Comparison of ENCODE assay signal across 10 mouse cellular contexts in genomic region chr3:88148354-88148753, GRCm38 (mm10). TPM values are rescaled to one million over a fixed set of nuclear protein-coding genes. Genes with fewer than 3 reads are reported as not detected.
A peak's percentile ranks its signal among the peaks of the same experiment; 100 is the strongest.
DNase-seq lines count a peak whose midpoint lies in the region; ATAC-seq lines count a peak whose summit lies in the region.
"Had no signal": no experiment of that assay in that cellular context is flagged by ENCODE, and none has a peak within 500 bp of the region (broad histone marks: within the 10 kb centered on the region; RNA-seq: fewer than 3 reads in every experiment).

No protein-coding gene starts in this region.

- H3K9ac ChIP-seq in embryonic facial prominence, embryonic 13.5 days: no peak overlapping the region
- H3K9ac ChIP-seq in limb, embryonic 12.5 days (replicated peaks): no peak overlapping the region
- no peak overlapping the region for H3K9ac ChIP-seq in liver, embryonic 12.5 days
- H3K9ac ChIP-seq: lung, embryonic 14.5 days; neural tube, embryonic 12.5 days had no signal

- 0 out of 2 replicates have a peak overlapping the region, but pooled peaks have one; percentile 64 for H3K27ac ChIP-seq in embryonic facial prominence, embryonic 13.5 days
- no peak overlapping the region for H3K27ac ChIP-seq in embryonic facial prominence, embryonic 10.5 days (replicated peaks)
- H3K27ac ChIP-seq in limb, embryonic 12.5 days: peak overlapping the region; percentile 5; the same call in 1 of the 2 replicates
- H3K27ac ChIP-seq in limb, embryonic 10.5 days: no peak overlapping the region
- peak overlapping the region; percentile 62; the same call in 1 of the 2 replicates for H3K27ac ChIP-seq in liver, embryonic 12.5 days
- H3K27ac ChIP-seq: neural tube, embryonic 12.5 days had no signal

- peaks cover 87% of the 10 kb centered on the region for H3K4me1 ChIP-seq in embryonic facial prominence, embryonic 13.5 days
- peaks cover 93% of the 10 kb centered on the region for H3K4me1 ChIP-seq in embryonic facial prominence, embryonic 10.5 days
- peaks cover 87% of the 10 kb centered on the region for H3K4me1 ChIP-seq in limb, embryonic 12.5 days (replicated peaks)
- H3K4me1 ChIP-seq in limb, embryonic 10.5 days: peaks cover 90% of the 10 kb centered on the region
- peaks cover 95% of the 10 kb centered on the region for H3K4me1 ChIP-seq in liver, embryonic 12.5 days

- no peaks in the 10 kb centered on the region for H3K27me3 ChIP-seq in embryonic facial prominence, embryonic 13.5 days
- no peaks in the 10 kb centered on the region for H3K27me3 ChIP-seq in embryonic facial prominence, embryonic 10.5 days (replicated peaks; ENCODE audit: low read depth, poor library complexity, severe bottlenecking)
- no peaks in the 10 kb centered on the region for H3K27me3 ChIP-seq in limb, embryonic 12.5 days
- H3K27me3 ChIP-seq in limb, embryonic 10.5 days (ENCODE audit: low read depth, poor library complexity, severe bottlenecking): no peaks in the 10 kb centered on the region
- H3K27me3 ChIP-seq in liver, embryonic 12.5 days (replicated peaks): no peaks in the 10 kb centered on the region
- no peaks in the 10 kb centered on the region for H3K27me3 ChIP-seq in splenic B cell, adult 2 months (ENCODE audit: control insufficient read depth, insufficient read depth, low read length, poor library complexity, severe bottlenecking)
- H3K27me3 ChIP-seq: neural tube, embryonic 12.5 days had no signal

- no peak overlapping the region for H3K4me3 ChIP-seq in embryonic facial prominence, embryonic 13.5 days
- no peak overlapping the region for H3K4me3 ChIP-seq in embryonic facial prominence, embryonic 10.5 days
- no peak overlapping the region for H3K4me3 ChIP-seq in limb, embryonic 12.5 days (replicated peaks)
- H3K4me3 ChIP-seq in limb, embryonic 10.5 days: no peak overlapping the region
- H3K4me3 ChIP-seq in liver, embryonic 12.5 days: no peak overlapping the region
- H3K4me3 ChIP-seq: neural tube, embryonic 12.5 days had no signal

- no peak for DNase-seq in embryonic facial prominence, embryonic 10.5 days (ENCODE audit: low spot score)
- DNase-seq in limb, embryonic 10.5 days (ENCODE audit: low spot score): no peak
- peak; percentile 91 for DNase-seq in splenic B cell, adult 2 months (ENCODE audit: low read depth, low spot score)
- no peak for DNase-seq in ovary, postnatal 36 days (ENCODE audit: low spot score)
- DNase-seq in left cerebral cortex, adult 18-20 months (ENCODE audit: low spot score in 2 of 2): no peak
- DNase-seq: lung, embryonic 14.5 days had no signal

- H3K36me3 ChIP-seq in embryonic facial prominence, embryonic 13.5 days: peaks cover 6% of the 10 kb centered on the region; the same call in 1 of the 2 replicates
- H3K36me3 ChIP-seq in embryonic facial prominence, embryonic 10.5 days (replicated peaks): peaks cover 4% of the 10 kb centered on the region; the same call in 1 of the 2 replicates
- H3K36me3 ChIP-seq in limb, embryonic 12.5 days: peaks cover 7% of the 10 kb centered on the region; the same call in 1 of the 2 replicates
- H3K36me3 ChIP-seq in limb, embryonic 10.5 days: 0 out of 2 replicates have a peak, but pooled peaks cover 3% of the 10 kb centered on the region
- peaks cover 18% of the 10 kb centered on the region; the same call in 1 of the 2 replicates for H3K36me3 ChIP-seq in liver, embryonic 12.5 days
- peaks cover 2% of the 10 kb centered on the region for H3K36me3 ChIP-seq in splenic B cell, adult 2 months (ENCODE audit: control insufficient read depth, insufficient read depth, low read length, poor library complexity, severe bottlenecking)
- H3K36me3 ChIP-seq: neural tube, embryonic 12.5 days had no signal

- no peak for ATAC-seq in embryonic facial prominence, embryonic 13.5 days (ENCODE audit: insufficient number of reproducible peaks, insufficient read depth, low FRiP score, low TSS enrichment, low read depth)
- no peak for ATAC-seq in limb, embryonic 12.5 days (ENCODE audit: insufficient number of reproducible peaks, insufficient read depth, low FRiP score, low TSS enrichment, low read depth)
- ATAC-seq in liver, embryonic 12.5 days: no peak

- 87% methylated on average over 5 of the region's 5 CpGs for WGBS in embryonic facial prominence, embryonic 13.5 days
- 85% methylated on average over 5 of the region's 5 CpGs for WGBS in embryonic facial prominence, embryonic 10.5 days
- WGBS in limb, embryonic 12.5 days: 86% methylated on average over 5 of the region's 5 CpGs
- 88% methylated on average over 5 of the region's 5 CpGs for WGBS in limb, embryonic 10.5 days
- 47% methylated on average over 5 of the region's 5 CpGs for WGBS in liver, embryonic 12.5 days (ENCODE audit: insufficient replicate concordance)

- H3K4me2 ChIP-seq in embryonic facial prominence, embryonic 13.5 days: peak overlapping the region; percentile 45; the same call in 1 of the 2 replicates
- H3K4me2 ChIP-seq in limb, embryonic 12.5 days: no peak overlapping the region
- H3K4me2 ChIP-seq in liver, embryonic 12.5 days: peak overlapping the region; percentile 40
- H3K4me2 ChIP-seq: neural tube, embryonic 12.5 days had no signal

- H3K9me3 ChIP-seq in embryonic facial prominence, embryonic 13.5 days: no peaks in the 10 kb centered on the region
- no peaks in the 10 kb centered on the region for H3K9me3 ChIP-seq in embryonic facial prominence, embryonic 10.5 days
- no peaks in the 10 kb centered on the region for H3K9me3 ChIP-seq in limb, embryonic 12.5 days
- H3K9me3 ChIP-seq in limb, embryonic 10.5 days (replicated peaks): no peaks in the 10 kb centered on the region
- H3K9me3 ChIP-seq in liver, embryonic 12.5 days (replicated peaks): no peaks in the 10 kb centered on the region
- H3K9me3 ChIP-seq: neural tube, embryonic 12.5 days had no signal

RNA-seq across cellular contexts. Expression of gene Mef2d, which starts 6.2 kb away (rescaled TPM):
- 18.1 and 18.2 TPM in 2 replicates for polyA plus RNA-seq in embryonic facial prominence, embryonic 13.5 days (2015; fragmentation: Nextera tagmentation; extraction: Ambion mirVana)
- 11.1 and 12.1 TPM in 2 replicates for polyA plus RNA-seq in embryonic facial prominence, embryonic 10.5 days (2016; fragmentation: Nextera tagmentation; extraction: Ambion mirVana)
- polyA plus RNA-seq in limb, embryonic 12.5 days (2016; fragmentation: Nextera tagmentation; extraction: Ambion mirVana): 12.1 and 14.3 TPM in 2 replicates
- 12.3 and 14.0 TPM in 2 replicates for polyA plus RNA-seq in limb, embryonic 10.5 days (2016; fragmentation: Nextera tagmentation; extraction: Ambion mirVana)
- polyA plus RNA-seq in liver, embryonic 12.5 days (2016; fragmentation: Nextera tagmentation; extraction: Ambion mirVana): 12.1 and 13.6 TPM in 2 replicates
- 100 to 1,000 TPM; 210 to 213 TPM for total RNA-seq in left cerebral cortex, adult 18-20 months (2021)

Comparison
In these comparisons a context has a peak if more than half of its experiments do, and no peak if none do; other contexts are left out.
1. H3K27ac ChIP-seq: peak in embryonic facial prominence, embryonic 13.5 days (single experiment), limb, embryonic 12.5 days (single experiment) and liver, embryonic 12.5 days (single experiment); none in embryonic facial prominence, embryonic 10.5 days (single experiment) and limb, embryonic 10.5 days (single experiment).